Mouse (Mus musculus): ENCODE measurements around the gene Bcor. TPM values are rescaled to one million over a fixed set of nuclear protein-coding genes. Genes with fewer than 3 reads are reported as not detected.
A peak's percentile ranks its signal among the peaks of the same experiment; 100 is the strongest.

Bcor gene
- polyA plus RNA-seq (2015; fragmentation: Nextera tagmentation; extraction: Ambion mirVana): 4.5 and 4.9 TPM in 2 replicates

GRCm38 (mm10) chrX:12159981-12160656 is at the start of gene Bcor:
Bcor (minus strand) TSS chrX:12160355.
- Histone ChIP-seq H3K9me3 (replicated peaks; ENCODE audit: control insufficient read depth, low read length) (no peaks in the 10 kb centered on the region), H3K27ac (ENCODE audit: low read length) (peak within 1 kb of the TSS; percentile 48), H3K9ac (ENCODE audit: low read depth, low read length) (peak within 1 kb of the TSS; percentile 47), H3K4me2 (ENCODE audit: low read depth, low read length) (peak within 1 kb of the TSS; percentile 42), H3K4me3 (ENCODE audit: low read depth, low read length) (peak within 1 kb of the TSS; percentile 52), H3K4me1 (ENCODE audit: control insufficient read depth, low read depth, low read length) (no peaks in the 10 kb centered on the region; the same call in 1 of the 2 replicates), H3K36me3 (ENCODE audit: control insufficient read depth, insufficient read depth) (no peaks in the 10 kb centered on the region), H3K27me3 (ENCODE audit: control insufficient read depth, insufficient read depth, low read depth, low read length) (peaks cover 57% of the 10 kb centered on the region)
- ATAC-seq (ENCODE audit: low read depth): peak; percentile 47
- 5% methylated on average over 36 of the region's 56 CpGs for WGBS (ENCODE audit: insufficient replicate concordance)

DNA sequence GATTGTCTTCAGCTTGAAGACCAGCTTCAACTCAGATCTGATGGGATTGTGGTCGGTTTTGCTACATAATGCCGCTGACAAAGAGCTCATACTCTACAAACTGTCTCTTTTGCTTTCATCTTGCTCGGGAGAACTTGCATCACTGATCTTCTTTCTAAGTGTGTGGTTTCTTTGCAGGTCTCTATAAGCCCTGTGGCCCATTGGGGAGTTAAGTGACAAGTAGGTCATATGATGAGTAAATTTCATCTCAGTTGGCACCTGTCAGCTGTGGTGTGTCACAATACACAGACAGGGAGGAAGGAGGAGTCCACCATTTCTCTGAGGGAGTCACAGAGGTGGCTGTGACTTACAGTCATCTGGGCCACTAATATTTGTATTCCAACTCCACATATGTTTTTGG is 42.8 kb upstream of the Bcor start:
- 57% methylated on average over 3 of the region's 3 CpGs for WGBS (ENCODE audit: insufficient replicate concordance)
- Histone ChIP-seq H3K4me3 (ENCODE audit: low read depth, low read length) (no peak overlapping the region), H3K4me1 (ENCODE audit: control insufficient read depth, low read depth, low read length) (no peaks in the 10 kb centered on the region), H3K9me3 (replicated peaks; ENCODE audit: control insufficient read depth, low read length) (no peaks in the 10 kb centered on the region), H3K9ac (ENCODE audit: low read depth, low read length) (no peak overlapping the region), H3K27ac (ENCODE audit: low read length) (no peak overlapping the region), H3K36me3 (ENCODE audit: control insufficient read depth, insufficient read depth) (no peaks in the 10 kb centered on the region), H3K27me3 (ENCODE audit: control insufficient read depth, insufficient read depth, low read depth, low read length) (no peaks in the 10 kb centered on the region), H3K4me2 (ENCODE audit: low read depth, low read length) (no peak overlapping the region)
- ATAC-seq (ENCODE audit: low read depth): no peak

DNA sequence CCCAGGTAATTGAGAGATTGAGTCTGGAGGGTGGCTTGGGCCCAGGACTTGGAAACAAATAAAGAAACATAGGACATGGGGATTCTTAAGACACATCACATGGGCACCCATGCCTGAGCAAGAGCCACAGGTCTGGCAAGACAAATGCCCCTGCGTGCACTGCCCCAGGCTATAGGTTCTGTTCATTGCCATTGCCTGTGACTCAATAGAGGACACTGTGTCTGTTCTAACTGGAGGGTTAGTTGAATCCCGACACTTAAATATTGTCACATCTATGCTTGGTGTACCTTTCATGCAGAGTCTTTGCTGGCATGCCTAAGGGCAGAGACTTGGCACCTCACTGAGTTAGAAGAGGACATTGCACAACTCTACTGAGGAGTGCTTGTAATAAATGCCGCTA is 41.0 kb upstream of the Bcor start:
- Histone ChIP-seq H3K4me3 (ENCODE audit: low read depth, low read length) (no peak overlapping the region), H3K27ac (ENCODE audit: low read length) (no peak overlapping the region), H3K4me1 (ENCODE audit: control insufficient read depth, low read depth, low read length) (no peaks in the 10 kb centered on the region), H3K36me3 (ENCODE audit: control insufficient read depth, insufficient read depth) (no peaks in the 10 kb centered on the region), H3K4me2 (ENCODE audit: low read depth, low read length) (no peak overlapping the region), H3K9me3 (replicated peaks; ENCODE audit: control insufficient read depth, low read length) (no peaks in the 10 kb centered on the region), H3K27me3 (ENCODE audit: control insufficient read depth, insufficient read depth, low read depth, low read length) (no peaks in the 10 kb centered on the region), H3K9ac (ENCODE audit: low read depth, low read length) (no peak overlapping the region)
- no peak for ATAC-seq (ENCODE audit: low read depth)
- 62% methylated on average over 3 of the region's 3 CpGs for WGBS (ENCODE audit: insufficient replicate concordance)

DNA sequence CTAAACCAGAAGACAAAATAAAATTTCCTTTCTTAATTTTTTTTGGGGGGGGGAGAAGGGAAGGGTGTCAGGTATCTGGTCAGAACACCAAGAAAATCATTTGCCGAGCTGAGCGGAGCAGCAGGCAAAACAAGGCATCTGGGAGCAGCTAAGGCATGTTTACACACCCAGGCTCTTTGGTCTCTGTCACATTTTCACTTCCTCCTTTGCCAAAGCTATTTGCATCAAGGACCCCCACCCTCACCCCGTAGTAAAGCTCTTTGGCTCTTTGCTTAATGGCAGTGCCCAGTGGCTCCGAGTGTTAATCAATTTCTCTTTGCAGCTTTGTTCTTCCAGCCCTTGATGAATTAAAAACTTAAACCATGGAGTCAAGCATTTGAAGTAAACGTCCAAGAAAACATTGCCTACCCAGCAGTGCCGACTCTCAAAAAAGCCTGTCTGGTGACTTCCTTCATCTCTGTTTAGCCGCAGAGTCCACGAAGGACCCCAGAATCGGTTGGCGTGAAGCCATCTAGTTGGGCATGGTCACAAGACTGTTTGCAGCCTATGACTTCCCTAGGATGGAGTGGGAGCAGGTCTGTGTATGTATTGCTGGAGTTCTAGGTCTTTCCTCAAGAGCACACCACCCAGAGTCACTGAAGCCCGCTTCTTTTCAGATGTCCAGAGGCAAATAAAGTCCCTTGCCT is 35.2 kb upstream of the Bcor start:
- H3K4me2 ChIP-seq (ENCODE audit: low read depth, low read length): no peak overlapping the region
- 48% methylated on average over 11 of the region's 11 CpGs for WGBS (ENCODE audit: insufficient replicate concordance)
- no peak overlapping the region for H3K27ac ChIP-seq (ENCODE audit: low read length)
- H3K36me3 ChIP-seq (ENCODE audit: control insufficient read depth, insufficient read depth): no peaks in the 10 kb centered on the region
- H3K4me3 ChIP-seq (ENCODE audit: low read depth, low read length): no peak overlapping the region
- H3K9ac ChIP-seq (ENCODE audit: low read depth, low read length): no peak overlapping the region
- H3K27me3 ChIP-seq (ENCODE audit: control insufficient read depth, insufficient read depth, low read depth, low read length): no peaks in the 10 kb centered on the region
- H3K4me1 ChIP-seq (ENCODE audit: control insufficient read depth, low read depth, low read length): no peaks in the 10 kb centered on the region
- no peaks in the 10 kb centered on the region for H3K9me3 ChIP-seq (replicated peaks; ENCODE audit: control insufficient read depth, low read length)
- no peak for ATAC-seq (ENCODE audit: low read depth)

GRCm38 (mm10) chrX:12192343-12192742 is 32.2 kb upstream of the Bcor start:
- H3K4me3 ChIP-seq (ENCODE audit: low read depth, low read length): no peak overlapping the region
- WGBS (ENCODE audit: insufficient replicate concordance): 32% methylated on average over 2 of the region's 2 CpGs
- H3K9ac ChIP-seq (ENCODE audit: low read depth, low read length): no peak overlapping the region
- no peaks in the 10 kb centered on the region for H3K36me3 ChIP-seq (ENCODE audit: control insufficient read depth, insufficient read depth)
- no peak for ATAC-seq (ENCODE audit: low read depth)
- H3K27me3 ChIP-seq (ENCODE audit: control insufficient read depth, insufficient read depth, low read depth, low read length): no peaks in the 10 kb centered on the region
- no peak overlapping the region for H3K4me2 ChIP-seq (ENCODE audit: low read depth, low read length)
- no peak overlapping the region for H3K27ac ChIP-seq (ENCODE audit: low read length)
- no peaks in the 10 kb centered on the region for H3K9me3 ChIP-seq (replicated peaks; ENCODE audit: control insufficient read depth, low read length)
- no peaks in the 10 kb centered on the region for H3K4me1 ChIP-seq (ENCODE audit: control insufficient read depth, low read depth, low read length)

- ATAC-seq (ENCODE audit: low read depth): no peak
- Histone ChIP-seq H3K4me2 (ENCODE audit: low read depth, low read length) (no peak overlapping the region), H3K4me3 (ENCODE audit: low read depth, low read length) (no peak overlapping the region), H3K27ac (ENCODE audit: low read length) (no peak overlapping the region), H3K27me3 (ENCODE audit: control insufficient read depth, insufficient read depth, low read depth, low read length) (no peaks in the 10 kb centered on the region), H3K9ac (ENCODE audit: low read depth, low read length) (no peak overlapping the region), H3K4me1 (ENCODE audit: control insufficient read depth, low read depth, low read length) (no peaks in the 10 kb centered on the region), H3K36me3 (ENCODE audit: control insufficient read depth, insufficient read depth) (no peaks in the 10 kb centered on the region), H3K9me3 (replicated peaks; ENCODE audit: control insufficient read depth, low read length) (no peaks in the 10 kb centered on the region)
- WGBS (ENCODE audit: insufficient replicate concordance): 47% methylated on average over 4 of the region's 4 CpGs
These were observed 29.4 kb upstream of the Bcor start for GRCm38 (mm10) chrX:12189511-12189910.

- Histone ChIP-seq H3K27me3 (ENCODE audit: control insufficient read depth, insufficient read depth, low read depth, low read length) (no peaks in the 10 kb centered on the region), H3K4me3 (ENCODE audit: low read depth, low read length) (no peak overlapping the region), H3K36me3 (ENCODE audit: control insufficient read depth, insufficient read depth) (no peaks in the 10 kb centered on the region), H3K4me1 (ENCODE audit: control insufficient read depth, low read depth, low read length) (no peaks in the 10 kb centered on the region), H3K9me3 (replicated peaks; ENCODE audit: control insufficient read depth, low read length) (no peaks in the 10 kb centered on the region), H3K4me2 (ENCODE audit: low read depth, low read length) (no peak overlapping the region), H3K9ac (ENCODE audit: low read depth, low read length) (no peak overlapping the region), H3K27ac (ENCODE audit: low read length) (no peak overlapping the region)
- WGBS (ENCODE audit: insufficient replicate concordance): 57% methylated on average over 16 of the region's 16 CpGs
- ATAC-seq (ENCODE audit: low read depth): no peak
These were observed 15.2 kb upstream of the Bcor start for GRCm38 (mm10) chrX:12175198-12175960.

DNA sequence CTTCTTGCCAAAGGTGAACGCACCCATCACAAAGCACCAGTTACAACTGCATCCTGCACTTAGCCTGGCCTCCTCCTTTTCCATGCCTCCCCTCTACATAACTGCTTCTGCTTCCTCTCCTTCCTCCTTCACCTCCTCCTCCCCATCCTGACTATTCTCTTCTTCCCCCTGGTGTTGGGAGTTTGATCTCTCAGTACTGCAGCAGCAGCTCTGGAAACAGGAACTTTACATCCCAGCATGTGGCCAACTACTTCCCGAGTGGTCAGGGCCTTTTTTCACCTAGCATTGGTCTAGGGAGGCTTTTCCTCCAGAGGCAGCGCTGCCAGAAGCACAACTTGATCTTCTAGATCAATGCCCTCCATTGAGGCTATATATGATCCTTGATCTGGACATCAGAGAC is 10.0 kb upstream of the Bcor start:
- Histone ChIP-seq H3K27me3 (ENCODE audit: control insufficient read depth, insufficient read depth, low read depth, low read length) (no peaks in the 10 kb centered on the region; the same call in 1 of the 2 replicates), H3K9ac (ENCODE audit: low read depth, low read length) (no peak overlapping the region), H3K9me3 (replicated peaks; ENCODE audit: control insufficient read depth, low read length) (no peaks in the 10 kb centered on the region), H3K4me3 (ENCODE audit: low read depth, low read length) (no peak overlapping the region), H3K36me3 (ENCODE audit: control insufficient read depth, insufficient read depth) (no peaks in the 10 kb centered on the region), H3K4me2 (ENCODE audit: low read depth, low read length) (no peak overlapping the region), H3K4me1 (ENCODE audit: control insufficient read depth, low read depth, low read length) (no peaks in the 10 kb centered on the region), H3K27ac (ENCODE audit: low read length) (no peak overlapping the region)
- 27% methylated on average over 3 of the region's 3 CpGs for WGBS (ENCODE audit: insufficient replicate concordance)
- ATAC-seq (ENCODE audit: low read depth): no peak
